Mouse (Mus musculus) liver, adult 2 months (tissue): ENCODE results near the gene Pan3. TPM values are rescaled to one million over a fixed set of nuclear protein-coding genes. Genes with fewer than 3 reads are reported as not detected.

Source experiments
- DNase-seq: peaks from one replicate; pipeline ENCODE4 v3.0.0-alpha.2; 2011; ENCODE audit warnings: low read depth, low spot score; ENCODE audit errors: extremely low read depth
- H3K27ac ChIP-seq: fragments of 200-500 bp; replicated peaks from 2 replicates; pipeline ENCODE4 v1.5.1; 2012; ENCODE audit warnings: low read depth, mild to moderate bottlenecking, control low read depth, inconsistent platforms, low read length; ENCODE audit not compliant: insufficient read depth
- H3K27me3 ChIP-seq: fragments of 200-500 bp; 2 replicates; pipeline ENCODE4 v1.6.1; 2012; ENCODE audit warnings: mild to moderate bottlenecking, moderate library complexity, low read length, inconsistent platforms; ENCODE audit not compliant: control insufficient read depth, insufficient read depth
- H3K36me3 ChIP-seq: fragments of 200-500 bp; 2 replicates; pipeline ENCODE4 v1.6.1; 2012; ENCODE audit warnings: low read length, inconsistent platforms; ENCODE audit not compliant: control insufficient read depth, insufficient read depth
- H3K4me1 ChIP-seq: fragments of 200-500 bp; 2 replicates; pipeline ENCODE4 v1.6.1; 2011; ENCODE audit warnings: low read length; ENCODE audit not compliant: control insufficient read depth, insufficient read depth
- H3K4me3 ChIP-seq: fragments of 200-500 bp; 2 replicates; pipeline ENCODE4 v1.5.1; 2011; ENCODE audit warnings: low read depth, mild to moderate bottlenecking, control low read depth, low read length, moderate library complexity; ENCODE audit not compliant: insufficient read depth
- H3K79me2 ChIP-seq: fragments of 200-500 bp; 2 replicates; pipeline ENCODE4 v1.6.1; 2012; ENCODE audit warnings: inconsistent platforms, mild to moderate bottlenecking, low read length, moderate library complexity; ENCODE audit not compliant: control insufficient read depth, insufficient read depth
- H3K9ac ChIP-seq: fragments of 200-500 bp; 2 replicates; pipeline ENCODE4 v1.6.1; 2012; ENCODE audit warnings: low read depth, mild to moderate bottlenecking, control low read depth, inconsistent platforms, low read length
- CTCF ChIP-seq: fragments of 200-500 bp; IDR thresholded peaks from 2 replicates; pipeline ENCODE4 v1.5.1; 2011; ENCODE audit warnings: low read depth, low read length, control low read depth
- POLR2A ChIP-seq: fragments of 200-500 bp; IDR thresholded peaks from 2 replicates; pipeline ENCODE4 v1.6.1; 2011; ENCODE audit warnings: low read length, control low read depth; ENCODE audit not compliant: insufficient read depth; ENCODE audit errors: extremely low read depth
- WGBS: fragments of 180-500 bp; shearing (Covaris S2); methylation state at CpG from one replicate; pipeline ENCODE4 v1.1.7; 2018; 5-methylcytosine and 5-hydroxymethylcytosine counted together
- polyA plus RNA-seq: library from polyadenylated mRNA; depleted of rRNA; stranded (reverse); fragments of >200 nt; gene quantifications from 2 replicates; pipeline ENCODE4 v1.2.3, GENCODE M21; 2012
- total RNA-seq: library from RNA; depleted of rRNA; stranded (reverse); fragments of >200 nt; gene quantifications from 2 replicates; pipeline ENCODE4 v1.2.3, GENCODE M21; 2014

Pan3 gene
- total and polyA plus RNA-seq, 2 experiments, result 11.6 to 47.1 TPM

DNA sequence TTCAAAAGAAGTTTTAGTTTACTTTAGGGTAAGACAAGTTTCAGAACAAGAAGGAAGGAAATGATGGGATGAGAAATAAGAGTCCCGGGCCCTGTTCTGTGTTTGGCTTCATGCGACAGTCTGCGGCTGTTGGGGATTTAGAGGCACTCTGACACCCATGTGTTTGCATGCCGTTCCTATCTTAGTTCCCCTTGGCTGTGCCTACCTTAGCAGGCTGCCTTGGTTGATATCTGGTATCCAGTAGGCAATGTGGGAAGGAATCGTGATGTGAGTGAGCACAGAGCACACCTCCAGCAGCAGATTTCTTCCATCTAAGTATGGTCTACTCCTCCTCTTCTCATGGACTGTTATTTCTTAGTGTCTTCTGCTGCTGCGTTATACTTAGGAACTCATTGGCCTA lies 102.1 kb downstream of the Pan3 start:
- H3K4me3 ChIP-seq, result no peak overlapping the region
- no peaks in the 10 kb centered on the region for H3K4me1 ChIP-seq
- H3K27me3 ChIP-seq, result no peaks in the 10 kb centered on the region
- H3K79me2 ChIP-seq, result no peaks in the 10 kb centered on the region
- TF ChIP-seq POLR2A (no peak), CTCF (no peak)
- no peak overlapping the region for H3K9ac ChIP-seq
- 93% methylated on average over 6 of the region's 6 CpGs for WGBS
- H3K36me3 ChIP-seq, result peaks cover 38% of the 10 kb centered on the region
- no peak overlapping the region for H3K27ac ChIP-seq
- DNase-seq, result no peak

DNA sequence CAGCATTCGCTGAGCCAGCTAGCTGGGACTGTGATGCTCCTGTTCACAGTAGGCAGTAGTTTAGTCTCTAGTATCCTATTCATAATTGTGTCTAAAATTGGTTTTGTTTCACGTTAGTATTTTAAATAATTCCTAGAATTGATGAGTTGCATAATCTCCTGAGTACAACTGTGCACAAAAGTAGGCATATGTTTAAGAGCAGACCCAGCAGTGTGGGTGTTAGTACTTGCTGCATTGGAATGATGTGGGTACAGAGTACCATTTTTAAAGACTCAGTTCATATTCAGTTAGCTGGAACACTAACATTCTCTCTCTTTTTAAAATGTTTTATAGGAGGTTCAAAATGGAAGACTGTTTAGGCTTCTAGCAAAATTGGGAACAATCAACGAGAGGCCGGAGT lies 109.4 kb downstream of the Pan3 start:
- Histone ChIP-seq H3K36me3 (peaks cover 45% of the 10 kb centered on the region), H3K9ac (no peak overlapping the region), H3K79me2 (no peaks in the 10 kb centered on the region), H3K4me3 (no peak overlapping the region), H3K27ac (no peak overlapping the region), H3K4me1 (no peaks in the 10 kb centered on the region), H3K27me3 (no peaks in the 10 kb centered on the region)
- TF ChIP-seq POLR2A (no peak), CTCF (no peak)
- WGBS, result 80% methylated on average over 4 of the region's 4 CpGs
- DNase-seq, result no peak

DNA sequence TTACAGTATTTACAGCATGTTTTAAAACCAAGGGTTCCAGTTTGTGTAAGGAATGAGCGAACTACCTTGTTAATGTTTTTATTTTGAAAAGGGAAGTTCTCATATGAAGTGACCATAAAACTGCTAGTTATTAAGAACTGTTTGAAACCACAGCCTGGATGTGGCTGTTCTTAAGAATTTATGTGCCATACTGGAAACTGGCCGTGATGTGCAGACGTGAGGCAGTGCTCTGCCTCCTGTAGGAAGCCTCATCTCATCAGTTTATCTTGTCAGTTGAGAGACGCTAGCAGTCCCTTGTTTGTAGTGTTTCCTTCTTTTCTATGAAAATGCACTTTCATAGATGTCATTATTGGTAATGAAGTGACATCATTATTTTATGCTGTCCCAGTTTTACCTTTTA lies 109.9 kb downstream of the Pan3 start:
- Histone ChIP-seq H3K79me2 (no peaks in the 10 kb centered on the region), H3K4me3 (no peak overlapping the region), H3K4me1 (peaks cover under 1% of the 10 kb centered on the region; the same call in 1 of the 2 replicates), H3K27ac (no peak overlapping the region), H3K9ac (no peak overlapping the region), H3K27me3 (no peaks in the 10 kb centered on the region), H3K36me3 (peaks cover 46% of the 10 kb centered on the region)
- TF ChIP-seq POLR2A, result no peak
- no peak for TF ChIP-seq CTCF
- no peak for DNase-seq
- WGBS, result 95% methylated on average over 4 of the region's 4 CpGs

DNA sequence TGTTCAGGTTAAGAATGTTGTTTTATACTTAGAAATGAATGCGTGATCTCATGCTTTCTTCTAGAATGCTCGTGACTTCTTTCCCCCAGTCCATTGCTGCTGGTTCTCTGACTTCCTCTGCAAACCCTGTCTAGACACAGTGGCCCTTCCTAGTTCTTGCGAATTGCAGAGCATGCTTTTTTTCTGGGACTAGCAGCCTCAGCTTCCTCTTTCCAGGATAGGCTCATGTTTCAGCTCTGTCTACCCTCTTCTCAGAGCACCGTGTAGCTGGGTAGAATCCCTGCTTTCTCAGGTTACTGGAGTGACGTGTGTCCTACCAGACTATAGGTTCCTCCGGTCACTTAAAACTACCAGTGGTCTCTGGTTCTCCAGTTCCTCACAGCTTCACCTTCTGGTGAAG lies 112.3 kb downstream of the Pan3 start:
- Histone ChIP-seq H3K36me3 (peaks cover 40% of the 10 kb centered on the region), H3K27ac (0 out of 2 replicates have a peak overlapping the region, but pooled peaks have one; percentile 30), H3K9ac (no peak overlapping the region), H3K4me3 (no peak overlapping the region), H3K79me2 (no peaks in the 10 kb centered on the region), H3K27me3 (no peaks in the 10 kb centered on the region), H3K4me1 (peaks cover 5% of the 10 kb centered on the region)
- peak; percentile 52 for DNase-seq
- 73% methylated on average over 6 of the region's 6 CpGs for WGBS
- TF ChIP-seq CTCF (no peak), POLR2A (no peak)

DNA sequence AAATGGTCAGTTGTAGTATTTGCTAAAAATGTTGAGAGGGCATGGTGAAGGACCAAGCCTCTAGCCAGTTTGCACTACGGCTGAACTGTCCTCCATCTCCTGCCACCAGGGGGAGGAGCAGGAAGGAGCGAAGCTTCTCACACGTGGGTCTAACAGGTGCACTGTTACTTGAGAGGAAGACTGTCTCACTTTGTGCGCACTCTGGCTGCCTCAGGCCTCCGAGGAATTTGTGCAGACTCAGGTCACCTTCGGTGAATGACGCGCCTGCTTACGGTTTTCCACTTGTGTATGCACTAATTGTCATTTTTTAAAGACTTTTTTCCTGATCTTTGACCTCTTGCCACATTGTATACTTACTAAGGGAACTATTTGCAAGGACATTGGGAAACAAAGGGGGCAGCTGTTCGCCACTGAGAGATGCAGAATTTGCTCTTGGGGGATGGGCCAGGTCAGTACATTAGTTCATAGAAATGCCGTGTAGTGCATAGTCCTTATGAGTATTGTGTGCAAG lies 115.8 kb downstream of the Pan3 start:
- TF ChIP-seq POLR2A (no peak), CTCF (peak; percentile 87)
- 18% methylated on average over 11 of the region's 11 CpGs for WGBS
- DNase-seq, result peak; percentile 95
- peaks cover 11% of the 10 kb centered on the region for H3K4me1 ChIP-seq
- peak overlapping the region; percentile 65 for H3K27ac ChIP-seq
- H3K4me3 ChIP-seq, result no peak overlapping the region
- no peaks in the 10 kb centered on the region for H3K27me3 ChIP-seq
- H3K9ac ChIP-seq, result peak overlapping the region; percentile 8; the same call in 1 of the 2 replicates
- peaks cover 21% of the 10 kb centered on the region for H3K36me3 ChIP-seq
- no peaks in the 10 kb centered on the region for H3K79me2 ChIP-seq

DNA sequence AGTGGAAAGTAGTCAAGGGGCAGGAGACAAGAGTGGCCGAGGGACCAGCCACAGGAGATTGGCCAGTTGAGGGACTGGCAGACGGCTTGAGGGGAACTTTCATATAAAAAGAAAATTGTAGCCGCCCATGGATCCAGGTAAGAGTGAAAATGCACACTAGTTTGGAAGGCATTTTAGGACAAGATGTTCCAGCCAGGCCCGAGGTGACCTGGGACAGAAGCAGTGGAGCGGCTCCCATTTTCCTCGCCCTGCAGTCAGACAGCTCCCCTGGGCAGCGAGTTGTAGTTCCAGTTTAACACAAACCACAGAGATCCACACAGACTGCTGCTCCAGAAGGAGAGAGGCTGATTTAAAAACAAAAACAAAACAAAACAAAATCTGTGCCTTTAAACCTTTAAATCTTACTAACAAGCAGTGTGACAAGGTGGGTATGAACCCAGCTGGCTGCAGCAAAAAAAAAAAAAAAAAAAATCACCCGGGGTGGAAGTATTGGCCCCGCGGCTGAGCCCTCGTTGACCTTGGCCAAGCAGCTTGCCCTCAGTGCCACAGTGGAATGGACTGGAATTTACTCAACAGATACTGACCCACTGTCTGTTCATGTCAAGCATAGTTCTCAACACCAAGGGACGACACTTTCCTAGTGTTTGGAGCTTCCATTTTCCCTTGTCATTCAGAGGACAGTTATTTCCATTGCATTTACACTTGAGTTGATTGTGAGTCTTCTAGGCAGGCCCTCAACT lies 119.2 kb downstream of the Pan3 start:
- Histone ChIP-seq H3K4me1 (peaks cover 11% of the 10 kb centered on the region), H3K27me3 (no peaks in the 10 kb centered on the region), H3K79me2 (no peaks in the 10 kb centered on the region), H3K9ac (no peak overlapping the region), H3K4me3 (no peak overlapping the region), H3K36me3 (peaks cover 14% of the 10 kb centered on the region), H3K27ac (peak overlapping the region; percentile 62)
- TF ChIP-seq CTCF (no peak), POLR2A (no peak)
- 38% methylated on average over 12 of the region's 12 CpGs for WGBS
- peak; percentile 78 for DNase-seq
